Mouse (Mus musculus) gastrocnemius, postnatal 25 days (tissue): ENCODE measurements around the gene Prg3. TPM values are rescaled to one million over a fixed set of nuclear protein-coding genes. Genes with fewer than 3 reads are reported as not detected.

ENCODE experiments used
- DNase-seq: peaks from one replicate; pipeline ENCODE4 v3.0.0; 2022
- total RNA-seq, 2 experiments: library from RNA; stranded (reverse); gene quantifications; 1 replicate in 1 of 2; 2 replicates in 1 of 2; pipeline ENCODE4 v1.2.3; 2021

The Prg3 gene
- total RNA-seq, 2 experiments from 2014 or later, result not detected

GRCm38 (mm10) chr2:84996376-84996775 lies 8.4 kb downstream of the Prg3 start:
- no peak for DNase-seq

GRCm38 (mm10) chr2:84999486-85000181 lies 11.6 kb downstream of the Prg3 start:
- DNase-seq, result no peak

- no peak for DNase-seq
These were observed 13.5 kb downstream of the Prg3 start for GRCm38 (mm10) chr2:85001497-85001896.

GRCm38 (mm10) chr2:85002575-85002974 lies 14.6 kb downstream of the Prg3 start:
- DNase-seq, result no peak

GRCm38 (mm10) chr2:85004341-85004740 lies 16.3 kb downstream of the Prg3 start:
- no peak for DNase-seq

- DNase-seq, result no peak
These were observed 18.6 kb downstream of the Prg3 start for GRCm38 (mm10) chr2:85006600-85006999.

GRCm38 (mm10) chr2:85007729-85008128 lies 19.7 kb downstream of the Prg3 start:
- no peak for DNase-seq

- no peak for DNase-seq
These were observed 21.2 kb downstream of the Prg3 start for GRCm38 (mm10) chr2:85009212-85009611.

GRCm38 (mm10) chr2:85011906-85012604 lies 24.0 kb downstream of the Prg3 start:
- peak; percentile 13 for DNase-seq

- DNase-seq, result no peak
These were observed 24.7 kb downstream of the Prg3 start for GRCm38 (mm10) chr2:85012679-85013078.

- no peak for DNase-seq
These were observed 26.0 kb downstream of the Prg3 start for GRCm38 (mm10) chr2:85013826-85014587.

GRCm38 (mm10) chr2:85014588-85014982 lies 26.6 kb downstream of the Prg3 start:
- DNase-seq, result no peak

- DNase-seq, result no peak
These were observed 34.0 kb downstream of the Prg3 start for GRCm38 (mm10) chr2:85022043-85022442.

- DNase-seq, result no peak
These were observed 38.2 kb downstream of the Prg3 start for GRCm38 (mm10) chr2:85026178-85026577.

- no peak for DNase-seq
These were observed 39.3 kb downstream of the Prg3 start for GRCm38 (mm10) chr2:85027281-85027680.

- no peak for DNase-seq
These were observed 41.9 kb downstream of the Prg3 start for GRCm38 (mm10) chr2:85029897-85030296.

- no peak for DNase-seq
These were observed 43.0 kb downstream of the Prg3 start for GRCm38 (mm10) chr2:85030989-85031388.

- no peak for DNase-seq
These were observed 45.1 kb downstream of the Prg3 start for GRCm38 (mm10) chr2:85033121-85033520.

- no peak for DNase-seq
These were observed 46.2 kb downstream of the Prg3 start for GRCm38 (mm10) chr2:85034169-85034568.

GRCm38 (mm10) chr2:85036507-85037046 lies 48.6 kb downstream of the Prg3 start:
- DNase-seq, result no peak

GRCm38 (mm10) chr2:85037047-85038026 lies 49.3 kb downstream of the Prg3 start, which contains the start of the genes Ssrp1 and P2rx3:
Gene Ssrp1, plus strand, starts transcription at chr2:85037234.
Gene P2rx3, minus strand, starts transcription at chr2:85037462.
- peak; percentile 87 for DNase-seq
